Mouse (Mus musculus) heart, postnatal 10 days (tissue): ENCODE results near the gene Lcat. TPM values are rescaled to one million over a fixed set of nuclear protein-coding genes. Genes with fewer than 3 reads are reported as not detected.
"Not testable (repeated sequence)": the region's sequence is repeated elsewhere in the genome, so short reads cannot be mapped to it uniquely, and the experiment has no call there.

Source experiments
- DNase-seq, 2 experiments: peaks; one replicate each; pipeline ENCODE4 v3.0.0; 2021
- intact Hi-C: fragments of 180-260 bp; cut with DNase I; formaldehyde crosslinking; loops from one replicate; pipeline ENCODE4 v1.15.1; 2025
- total RNA-seq, 2 experiments: library from RNA; stranded (reverse); gene quantifications; 2 replicates each; pipeline ENCODE4 v1.2.3; 2021

The Lcat gene
- total RNA-seq, result under 1 TPM; 0.64 to 0.77 TPM

- no peak for DNase-seq
- intact Hi-C loops, result no loop called here
These were observed at the start of gene Lcat for GRCm38 (mm10) chr8:105943321-105943739. Lcat (minus strand) TSS chr8:105943382.

- peak in 1 of 2 experiments; percentile 20 for DNase-seq
- intact Hi-C loops, result loop anchor here (5.0 kb wide), 1 partner anchor 125 kb away; no protein-coding TSS in a partner anchor
These were observed 49.3 kb upstream of the Lcat start for GRCm38 (mm10) chr8:105992499-105992898.

- intact Hi-C loops, result loop anchor here (1.0 to 5.0 kb wide), 2 partner anchors 31 to 126 kb away; no protein-coding TSS in a partner anchor
These were observed 48.4 kb upstream of the Lcat start for GRCm38 (mm10) chr8:105991546-105991945.

GRCm38 (mm10) chr8:105990856-105991387, 47.7 kb upstream of the Lcat start, which contains the start of gene Dus2:
Dus2 (plus strand) TSS chr8:105991337.
- intact Hi-C loops, result loop anchor here (1.0 to 5.0 kb wide), 2 partner anchors 31 to 126 kb away; no protein-coding TSS in a partner anchor
- peak; percentile 86 to 93 for DNase-seq

More at GRCm38 (mm10) chr8:105991546-105991945, 48.4 kb upstream of the Lcat start:
- no peak for DNase-seq

GRCm38 (mm10) chr8:105988546-105988945, 45.4 kb upstream of the Lcat start:
- no peak for DNase-seq
- intact Hi-C loops, result no loop called here

GRCm38 (mm10) chr8:105983406-105983805, 40.2 kb upstream of the Lcat start:
- DNase-seq, intact Hi-C loops: not testable (repeated sequence)

- intact Hi-C loops, result no loop called here
- DNase-seq, result no peak
These were observed 38.0 kb upstream of the Lcat start for GRCm38 (mm10) chr8:105981146-105981545.

- intact Hi-C loops, result no loop called here
- no peak for DNase-seq
These were observed 36.1 kb upstream of the Lcat start, which contains the start of gene Dpep3 for GRCm38 (mm10) chr8:105979325-105979724. Dpep3 (minus strand) TSS chr8:105979429.

GRCm38 (mm10) chr8:105975363-105975762, 32.2 kb upstream of the Lcat start:
- DNase-seq, result no peak
- intact Hi-C loops, result no loop called here

GRCm38 (mm10) chr8:105971019-105971720, 28.0 kb upstream of the Lcat start:
- intact Hi-C loops, result no loop called here
- DNase-seq, result no peak

- intact Hi-C loops, result no loop called here
- no peak for DNase-seq
These were observed 26.2 kb upstream of the Lcat start for GRCm38 (mm10) chr8:105969367-105969766.

- DNase-seq, result peak; percentile 68 to 73
- intact Hi-C loops, result no loop called here
These were observed 23.6 kb upstream of the Lcat start for GRCm38 (mm10) chr8:105966692-105967311.

- intact Hi-C loops, result loop anchor here (2.0 kb wide), 1 partner anchor 29 kb away; no protein-coding TSS in a partner anchor
- peak; percentile 90 for DNase-seq
These were observed 22.7 kb upstream of the Lcat start, which contains the start of gene Slc12a4 for GRCm38 (mm10) chr8:105965905-105966341. Slc12a4 (minus strand) TSS chr8:105966097.

GRCm38 (mm10) chr8:105965266-105965904, 22.2 kb upstream of the Lcat start:
- peak; percentile 71 to 78 for DNase-seq
- intact Hi-C loops, result loop anchor here (2.0 kb wide), 1 partner anchor 29 kb away; no protein-coding TSS in a partner anchor

- DNase-seq, result peak in 1 of 2 experiments; percentile 41
- intact Hi-C loops, result loop anchor here (2.0 kb wide), 1 partner anchor 28 kb away; no protein-coding TSS in a partner anchor
These were observed 21.5 kb upstream of the Lcat start for GRCm38 (mm10) chr8:105964506-105965265.

GRCm38 (mm10) chr8:105961536-105961935, 18.4 kb upstream of the Lcat start:
- no peak for DNase-seq

GRCm38 (mm10) chr8:105961101-105961500, 17.9 kb upstream of the Lcat start:
- no peak for DNase-seq
- intact Hi-C loops, result no loop called here

More at GRCm38 (mm10) chr8:105961536-105961935, 18.4 kb upstream of the Lcat start:
- intact Hi-C loops, result no loop called here

- peak; percentile 65 to 74 for DNase-seq
- intact Hi-C loops, result no loop called here
These were observed 16.2 kb upstream of the Lcat start for GRCm38 (mm10) chr8:105959350-105959749.

- DNase-seq, result peak; percentile 79
These were observed 14.6 kb upstream of the Lcat start for GRCm38 (mm10) chr8:105957813-105958212.

GRCm38 (mm10) chr8:105956556-105956955, 13.4 kb upstream of the Lcat start:
- DNase-seq, result peak; percentile 64 to 79
- intact Hi-C loops, result no loop called here

More at GRCm38 (mm10) chr8:105957813-105958212, 14.6 kb upstream of the Lcat start:
- intact Hi-C loops, result no loop called here
